In the genomic region with DNA sequence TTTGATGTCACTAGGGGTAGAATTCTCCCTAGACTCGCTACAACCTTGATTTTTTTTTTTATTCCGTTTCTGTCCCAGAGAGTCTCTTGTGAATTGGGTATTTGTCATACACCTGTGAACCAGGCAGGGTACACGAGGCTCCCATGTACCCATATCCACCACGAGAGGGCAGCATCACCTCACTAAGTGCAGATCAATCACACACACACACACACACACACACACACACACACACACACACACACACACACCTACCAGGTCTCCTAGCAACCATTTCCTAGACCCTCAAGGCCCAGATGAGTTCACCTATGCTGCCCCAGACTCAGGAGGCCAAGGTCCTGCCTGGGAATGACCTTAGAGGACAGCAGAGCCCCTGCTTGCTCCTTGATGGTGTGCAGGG, we compare ENCODE assay signal across 8 mouse cellular contexts.
DNase-seq lines count a peak whose midpoint lies in the region; ATAC-seq and TF ChIP-seq lines count a peak whose summit lies in the region.

No protein-coding gene starts in this region.

- WGBS in thymus, adult 2 months, result 4% methylated on average over 4 of the region's 4 CpGs
- WGBS in midbrain, embryonic 12.5 days, result 6% methylated on average over 4 of the region's 4 CpGs

- peak; percentile 63; the same call in 1 of the 2 replicates for TF ChIP-seq CTCF in thymus, adult 2 months (IDR thresholded peaks at IDR 0.05; ENCODE audit: borderline replicate concordance, control insufficient read depth, extremely low read depth, insufficient read depth, low read length, poor library complexity)

- no peaks in the 10 kb centered on the region for H3K27me3 ChIP-seq in thymus, adult 2 months (ENCODE audit: control insufficient read depth, insufficient read depth, low read length)
- peaks cover 8% of the 10 kb centered on the region for H3K27me3 ChIP-seq in midbrain, embryonic 12.5 days

- H3K4me3 ChIP-seq in thymus, adult 2 months (ENCODE audit: control insufficient read depth, insufficient read depth, low read length), result no peak overlapping the region
- no peak overlapping the region for H3K4me3 ChIP-seq in midbrain, embryonic 12.5 days

- H3K4me1 ChIP-seq in thymus, adult 2 months (replicated peaks; ENCODE audit: control insufficient read depth, insufficient read depth, low read length), result no peaks in the 10 kb centered on the region
- H3K4me1 ChIP-seq in midbrain, embryonic 12.5 days, result no peaks in the 10 kb centered on the region; the same call in 1 of the 2 replicates

- DNase-seq in cerebellum, adult 18-20 months, result peak; percentile 59 to 72
- peak; percentile 61 for DNase-seq in thymus, adult 2 months
- no peak for DNase-seq in thymus, adult 18-20 months
- peak; percentile 86 for DNase-seq in embryo, embryonic 10 days (ENCODE audit: low spot score)
- peak; percentile 81 to 84 for DNase-seq in kidney, postnatal 4 days
- DNase-seq in thymus, postnatal 25 days, result peak; percentile 56

- H3K9ac ChIP-seq in midbrain, embryonic 12.5 days (replicated peaks), result no peak overlapping the region

- no peak overlapping the region for H3K4me2 ChIP-seq in midbrain, embryonic 12.5 days (replicated peaks)

- no peaks in the 10 kb centered on the region for H3K36me3 ChIP-seq in thymus, adult 2 months (ENCODE audit: control insufficient read depth, insufficient read depth, low read length)
- no peaks in the 10 kb centered on the region for H3K36me3 ChIP-seq in midbrain, embryonic 12.5 days

- no peaks in the 10 kb centered on the region for H3K9me3 ChIP-seq in midbrain, embryonic 12.5 days

- no peak for ATAC-seq in cerebellum, adult (ENCODE audit: insufficient number of reproducible peaks, low FRiP score, low TSS enrichment)
- ATAC-seq in midbrain, embryonic 12.5 days (ENCODE audit: low FRiP score, low read depth), result 0 out of 2 replicates have a peak, but pooled peaks have one; percentile 27

- H3K27ac ChIP-seq in thymus, adult 2 months (ENCODE audit: control insufficient read depth, insufficient read depth, low read length), result no peak overlapping the region
- no peak overlapping the region for H3K27ac ChIP-seq in midbrain, embryonic 12.5 days (replicated peaks)

- TF ChIP-seq POLR2A in thymus, adult 2 months (IDR thresholded peaks at IDR 0.05; ENCODE audit: control insufficient read depth, extremely low read depth, insufficient read depth, low read length, poor library complexity), result no peak

Comparison
In these comparisons a context has a peak if more than half of its experiments do, and no peak if none do; other contexts are left out.
1. DNase-seq: peak in cerebellum, adult 18-20 months (2 of 2), thymus, adult 2 months (single experiment), embryo, embryonic 10 days (single experiment), kidney, postnatal 4 days (2 of 2) and thymus, postnatal 25 days (single experiment); none in thymus, adult 18-20 months (0 of 2).